Mouse (Mus musculus) kidney, postnatal 0 days (tissue): ENCODE data around the gene Snx9. TPM values are rescaled to one million over a fixed set of nuclear protein-coding genes. Genes with fewer than 3 reads are reported as not detected.
A peak's percentile ranks its signal among the peaks of the same experiment; 100 is the strongest.

Source experiments
- ATAC-seq: fragments of 200-750 bp; cut with Nextera tagmentation; replicated peaks from 2 replicates; pipeline ENCODE4 v1.8.0; 2017; ENCODE audit warnings: low read depth, moderate number of reproducible peaks, moderate TSS enrichment, moderate library complexity; ENCODE audit not compliant: low FRiP score
- DNase-seq: peaks from one replicate; pipeline ENCODE4 v3.0.0-alpha.2; 2016; ENCODE audit warnings: low spot score
- H3K27ac ChIP-seq: fragments of 300-500 bp; sonication (generic); 2 replicates; pipeline ENCODE4 v1.5.1; 2014; ENCODE audit warnings: mild to moderate bottlenecking
- H3K27me3 ChIP-seq: fragments of 300-500 bp; sonication (generic); 2 replicates; pipeline ENCODE4 v1.6.1; 2014; ENCODE audit warnings: low read length, mixed read lengths; ENCODE audit not compliant: insufficient read depth
- H3K36me3 ChIP-seq: fragments of 300-500 bp; sonication (generic); 2 replicates; pipeline ENCODE4 v1.6.1; 2014; ENCODE audit warnings: low read length, mixed read lengths; ENCODE audit not compliant: insufficient read depth
- H3K4me1 ChIP-seq: fragments of 300-500 bp; sonication (generic); replicated peaks from 2 replicates; pipeline ENCODE4 v1.6.1; 2014; ENCODE audit warnings: antibody characterized with exemption, low read length, mixed read lengths; ENCODE audit not compliant: insufficient read depth
- H3K4me2 ChIP-seq: fragments of 300-500 bp; sonication (generic); 2 replicates; pipeline ENCODE4 v1.6.1; 2014; ENCODE audit warnings: mild to moderate bottlenecking, low read length, moderate library complexity, mixed read lengths
- H3K4me3 ChIP-seq: fragments of 300-500 bp; sonication (generic); replicated peaks from 2 replicates; pipeline ENCODE4 v1.5.1; 2014; ENCODE audit warnings: low read depth, low read length
- H3K9ac ChIP-seq: fragments of 300-500 bp; sonication (generic); 2 replicates; pipeline ENCODE4 v1.6.1; 2014; ENCODE audit warnings: low read depth, low read length
- H3K9me3 ChIP-seq: fragments of 300-500 bp; sonication (generic); replicated peaks from 2 replicates; pipeline ENCODE4 v1.6.1; 2016; ENCODE audit warnings: low read length, inconsistent platforms, mixed read lengths
- CTCF ChIP-seq: IDR thresholded peaks from 2 replicates; pipeline ENCODE4 v1.5.1; 2016; ENCODE audit warnings: antibody characterized with exemption, low read depth, mild to moderate bottlenecking, moderate library complexity
- WGBS: fragments of 180-500 bp; shearing (Covaris S2); extraction: QIAGEN DNeasy Blood & Tissue Kit; methylation state at CpG from one replicate; pipeline ENCODE4 v1.1.7; 2014; 5-methylcytosine and 5-hydroxymethylcytosine counted together
- polyA plus RNA-seq: library from polyadenylated mRNA; unstranded; fragments of >200 nt; fragmentation: Nextera tagmentation; extraction: Ambion mirVana; gene quantifications from 2 replicates; pipeline ENCODE4 v1.2.1, GENCODE M21; 2015

Snx9 gene
- polyA plus RNA-seq, 1 experiment from 2014 or later, result 41.9 TPM

- Histone ChIP-seq H3K4me1 (peaks cover 11% of the 10 kb centered on the region), H3K9ac (no peak overlapping the region), H3K36me3 (no peaks in the 10 kb centered on the region), H3K27me3 (no peaks in the 10 kb centered on the region), H3K9me3 (no peaks in the 10 kb centered on the region), H3K4me3 (no peak overlapping the region), H3K27ac (no peak overlapping the region), H3K4me2 (no peak overlapping the region)
- DNase-seq (no peak), ATAC-seq (no peak)
- TF ChIP-seq CTCF, result no peak
- 61% methylated on average over 3 of the region's 3 CpGs for whole genome bisulfite sequencing
Observed at GRCm38 (mm10) chr17:5957097-5957496, 116.0 kb downstream of the Snx9 start.

GRCm38 (mm10) chr17:5958229-5958628 lies 117.1 kb downstream of the Snx9 start:
- Histone ChIP-seq H3K9ac (no peak overlapping the region), H3K4me2 (no peak overlapping the region), H3K4me1 (peaks cover 11% of the 10 kb centered on the region), H3K36me3 (no peaks in the 10 kb centered on the region), H3K4me3 (no peak overlapping the region), H3K27ac (no peak overlapping the region), H3K9me3 (no peaks in the 10 kb centered on the region), H3K27me3 (no peaks in the 10 kb centered on the region)
- 91% methylated on average over 5 of the region's 5 CpGs for WGBS
- TF ChIP-seq CTCF, result no peak
- ATAC-seq (no peak), DNase-seq (no peak)

- no peak for TF ChIP-seq CTCF
- H3K27ac ChIP-seq, result no peak overlapping the region
- peaks cover 11% of the 10 kb centered on the region for H3K4me1 ChIP-seq
- no peak overlapping the region for H3K4me2 ChIP-seq
- H3K27me3 ChIP-seq, result no peaks in the 10 kb centered on the region
- DNase-seq, result no peak
- no peaks in the 10 kb centered on the region for H3K9me3 ChIP-seq
- 79% methylated on average over 10 of the region's 10 CpGs for WGBS
- H3K9ac ChIP-seq, result no peak overlapping the region
- H3K4me3 ChIP-seq, result no peak overlapping the region
- ATAC-seq, result no peak
- no peaks in the 10 kb centered on the region for H3K36me3 ChIP-seq
Observed at GRCm38 (mm10) chr17:5958636-5959035, 117.5 kb downstream of the Snx9 start.

DNA sequence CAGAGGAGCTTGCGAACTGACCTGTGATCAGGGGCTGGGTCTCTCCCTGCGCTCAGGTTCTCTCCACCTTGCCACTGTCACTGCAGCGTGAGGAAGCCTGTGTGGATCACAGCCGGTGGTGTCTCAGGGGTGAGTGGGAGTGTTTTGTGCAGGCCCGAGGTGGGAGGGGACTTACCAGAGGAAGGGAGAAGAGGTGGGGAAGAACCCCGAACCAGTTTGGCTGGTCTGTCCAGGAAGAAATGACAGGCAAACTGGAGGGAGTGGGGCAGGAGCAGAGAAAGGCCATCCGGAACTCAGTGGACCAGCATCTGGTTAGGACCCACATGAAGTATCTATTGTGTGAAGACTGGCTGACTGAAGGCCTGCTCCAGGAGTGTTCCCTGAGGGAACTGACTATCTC lies 118.0 kb downstream of the Snx9 start:
- DNase-seq (no peak), ATAC-seq (no peak)
- Histone ChIP-seq H3K27me3 (no peaks in the 10 kb centered on the region), H3K4me3 (no peak overlapping the region), H3K36me3 (no peaks in the 10 kb centered on the region), H3K4me2 (no peak overlapping the region), H3K27ac (no peak overlapping the region), H3K9me3 (no peaks in the 10 kb centered on the region), H3K4me1 (peaks cover 11% of the 10 kb centered on the region), H3K9ac (no peak overlapping the region)
- WGBS, result 39% methylated on average over 7 of the region's 7 CpGs
- TF ChIP-seq CTCF, result no peak

DNA sequence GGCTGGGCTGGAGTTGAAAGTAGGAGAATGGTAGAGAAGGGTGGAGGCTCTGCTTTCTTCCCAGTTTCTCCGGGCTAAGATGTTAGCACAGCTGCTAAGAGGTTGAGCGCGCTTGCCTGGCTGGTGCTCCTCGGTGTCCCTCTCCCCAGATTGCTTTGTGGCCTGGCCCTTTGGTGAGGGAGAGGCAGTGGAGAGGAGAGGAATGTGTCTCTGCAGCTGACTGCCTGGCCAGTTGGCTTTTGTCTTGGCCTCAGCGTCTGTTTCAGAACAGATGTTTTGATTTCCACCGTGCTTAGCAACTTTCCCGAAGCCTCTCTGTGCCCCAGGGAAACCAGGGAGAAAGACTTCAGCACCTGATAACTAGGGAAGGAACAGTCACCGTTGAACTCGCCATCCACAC lies 118.7 kb downstream of the Snx9 start:
- Histone ChIP-seq H3K4me3 (no peak overlapping the region), H3K4me1 (peaks cover 11% of the 10 kb centered on the region), H3K27me3 (no peaks in the 10 kb centered on the region), H3K27ac (0 out of 2 replicates have a peak overlapping the region, but pooled peaks have one; percentile 33), H3K9ac (no peak overlapping the region), H3K9me3 (no peaks in the 10 kb centered on the region), H3K36me3 (no peaks in the 10 kb centered on the region), H3K4me2 (no peak overlapping the region)
- WGBS, result 29% methylated on average over 9 of the region's 9 CpGs
- DNase-seq (peak; percentile 58), ATAC-seq (no peak)
- no peak for TF ChIP-seq CTCF

GRCm38 (mm10) chr17:5963766-5964165 lies 122.6 kb downstream of the Snx9 start:
- no peak for DNase-seq
- H3K4me2 ChIP-seq, result no peak overlapping the region
- no peak for TF ChIP-seq CTCF
- no peaks in the 10 kb centered on the region for H3K9me3 ChIP-seq
- 95% methylated on average over 8 of the region's 8 CpGs for WGBS
- H3K4me1 ChIP-seq, result peaks cover 11% of the 10 kb centered on the region
- no peak overlapping the region for H3K4me3 ChIP-seq
- ATAC-seq, result no peak
- no peak overlapping the region for H3K27ac ChIP-seq
- H3K36me3 ChIP-seq, result no peaks in the 10 kb centered on the region
- H3K27me3 ChIP-seq, result no peaks in the 10 kb centered on the region
- H3K9ac ChIP-seq, result no peak overlapping the region

DNA sequence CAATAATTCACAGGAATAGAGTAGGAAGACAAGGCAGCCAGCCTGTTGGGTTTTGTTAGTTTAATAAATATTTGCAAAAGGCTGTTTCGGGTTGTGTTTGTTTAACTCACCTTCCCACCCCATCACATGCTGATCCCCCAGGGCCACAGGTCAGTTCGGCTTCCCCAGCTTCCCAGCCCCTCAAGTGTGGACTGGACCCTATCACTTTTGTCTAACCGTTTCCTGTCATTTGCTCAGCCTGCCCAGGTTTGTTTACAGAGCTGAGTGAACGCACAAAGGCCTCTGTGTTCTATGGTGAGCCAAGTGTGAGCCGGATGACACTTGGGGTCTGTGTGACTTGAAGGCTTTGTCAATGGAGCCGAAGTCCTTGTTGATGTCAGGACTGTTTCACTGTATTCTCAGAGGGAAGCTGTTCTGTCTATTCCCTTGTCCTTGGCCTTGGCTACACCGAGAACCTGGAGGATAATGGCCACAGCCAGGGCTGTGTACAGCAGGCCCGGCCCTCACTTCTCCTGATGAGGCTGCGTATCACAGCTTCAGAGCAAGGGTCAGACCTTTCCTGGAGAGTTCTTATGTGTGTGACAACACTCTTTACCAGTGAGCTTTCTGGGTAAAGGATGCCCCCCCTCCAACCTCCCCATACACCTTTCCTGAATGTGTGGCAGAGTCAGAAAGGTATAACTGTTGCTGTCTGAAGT lies 124.1 kb downstream of the Snx9 start:
- Histone ChIP-seq H3K4me2 (no peak overlapping the region), H3K27ac (no peak overlapping the region), H3K4me3 (no peak overlapping the region), H3K27me3 (no peaks in the 10 kb centered on the region), H3K9ac (no peak overlapping the region), H3K36me3 (no peaks in the 10 kb centered on the region), H3K4me1 (peaks cover 2% of the 10 kb centered on the region; the same call in 1 of the 2 replicates), H3K9me3 (no peaks in the 10 kb centered on the region)
- DNase-seq, result no peak
- no peak for ATAC-seq
- no peak for TF ChIP-seq CTCF
- 43% methylated on average over 9 of the region's 9 CpGs for WGBS
